Mouse (Mus musculus) CD4-positive helper T cell, adult 2 months (primary cell): ENCODE results near the gene Pla2g4f.
A peak's percentile ranks its signal among the peaks of the same experiment; 100 is the strongest.

Source experiments
- DNase-seq: peaks from one replicate; pipeline ENCODE4 v3.0.0-alpha.2; 2012; ENCODE audit warnings: low read depth, missing footprints, low spot score

The Pla2g4f gene

GRCm38 (mm10) chr2:120313976-120314375 lies at the start of gene Pla2g4f:
TSS of gene Pla2g4f (minus strand) at chr2:120314165.
- no peak for DNase-seq

GRCm38 (mm10) chr2:120360425-120360824 lies 46.5 kb upstream of the Pla2g4f start:
- DNase-seq, result no peak

GRCm38 (mm10) chr2:120352682-120353646 lies 39.0 kb upstream of the Pla2g4f start, which contains the start of gene Vps39:
TSS of gene Vps39 (minus strand) at chr2:120353137.
- peak; percentile 88 for DNase-seq

GRCm38 (mm10) chr2:120351321-120351720 lies 37.4 kb upstream of the Pla2g4f start:
- DNase-seq, result no peak

GRCm38 (mm10) chr2:120348120-120348519 lies 34.2 kb upstream of the Pla2g4f start:
- DNase-seq, result peak; percentile 42

GRCm38 (mm10) chr2:120341741-120342140 lies 27.8 kb upstream of the Pla2g4f start:
- DNase-seq, result no peak

- DNase-seq, result no peak
Measured at GRCm38 (mm10) chr2:120337886-120338285, 23.9 kb upstream of the Pla2g4f start.

GRCm38 (mm10) chr2:120331575-120331974 lies 17.6 kb upstream of the Pla2g4f start:
- DNase-seq, result no peak

- no peak for DNase-seq
Measured at GRCm38 (mm10) chr2:120315077-120315476, 1.1 kb upstream of the Pla2g4f start.

- DNase-seq, result no peak
Measured at GRCm38 (mm10) chr2:120314487-120314886, 522 bp upstream of the Pla2g4f start.

- no peak for DNase-seq
Measured at GRCm38 (mm10) chr2:120312276-120312825, 1.6 kb downstream of the Pla2g4f start.

- no peak for DNase-seq
Measured at GRCm38 (mm10) chr2:120304113-120304512, 9.9 kb downstream of the Pla2g4f start.

- no peak for DNase-seq
Measured at GRCm38 (mm10) chr2:120301076-120301475, 12.9 kb downstream of the Pla2g4f start.

- DNase-seq, result no peak
Measured at GRCm38 (mm10) chr2:120299866-120300265, 14.1 kb downstream of the Pla2g4f start.

- DNase-seq, result no peak
Measured at GRCm38 (mm10) chr2:120296160-120296559, 17.8 kb downstream of the Pla2g4f start.

- DNase-seq, result no peak
Measured at GRCm38 (mm10) chr2:120291471-120292078, 22.4 kb downstream of the Pla2g4f start.

- DNase-seq, result no peak
Measured at GRCm38 (mm10) chr2:120288995-120289394, 25.0 kb downstream of the Pla2g4f start, which contains the start of gene Pla2g4d. TSS of gene Pla2g4d (minus strand) at chr2:120289197.

GRCm38 (mm10) chr2:120288401-120288800 lies 25.6 kb downstream of the Pla2g4f start:
- no peak for DNase-seq

- DNase-seq, result no peak
Measured at GRCm38 (mm10) chr2:120285639-120286038, 28.3 kb downstream of the Pla2g4f start.

GRCm38 (mm10) chr2:120284705-120285104 lies 29.3 kb downstream of the Pla2g4f start:
- DNase-seq, result no peak

- no peak for DNase-seq
Measured at GRCm38 (mm10) chr2:120284094-120284493, 29.9 kb downstream of the Pla2g4f start.

- DNase-seq, result no peak
Measured at GRCm38 (mm10) chr2:120283550-120283949, 30.4 kb downstream of the Pla2g4f start.
